15 mouse cellular contexts compared by ENCODE assay signal in the genomic region with DNA sequence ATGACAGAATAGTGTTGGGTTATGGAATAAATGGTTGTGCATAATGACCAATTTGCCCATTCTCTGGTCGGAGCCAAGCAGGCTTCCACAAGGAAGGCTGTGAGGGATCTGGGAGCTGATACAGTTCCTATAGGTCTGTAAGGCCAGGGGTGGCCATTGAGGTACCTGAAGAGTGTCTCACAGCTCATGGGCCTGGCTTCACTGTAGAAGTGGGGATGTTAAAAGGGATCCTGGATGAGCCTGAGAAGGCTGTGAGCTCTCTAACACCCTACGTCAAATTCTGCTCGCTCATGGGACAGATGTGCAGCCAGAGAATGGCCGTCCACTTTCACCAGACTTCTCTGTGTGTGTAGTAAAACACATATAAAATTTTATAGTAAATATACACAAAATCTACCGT.
"Had no signal": no experiment of that assay in that cellular context is flagged by ENCODE, and none has a peak within 500 bp of the region (broad histone marks: within the 10 kb centered on the region; RNA-seq: fewer than 3 reads in every experiment).

No protein-coding gene starts in this region.

- H3K4me2 ChIP-seq: limb, embryonic 13.5 days; midbrain, embryonic 12.5 days; neural tube, embryonic 13.5 days; stomach, embryonic 15.5 days had no signal

- H3K27me3 ChIP-seq: limb, embryonic 13.5 days; midbrain, embryonic 12.5 days; neural tube, embryonic 13.5 days; stomach, embryonic 15.5 days had no signal

- H3K9ac ChIP-seq: limb, embryonic 13.5 days; midbrain, embryonic 12.5 days; neural tube, embryonic 13.5 days; stomach, embryonic 15.5 days had no signal

- DNase-seq: kidney, adult 8-10 months; kidney, postnatal 25 days; left cerebral cortex, postnatal 4 days; lung, adult 18-20 months; lung, postnatal 4 days; right cerebral cortex, postnatal 14 days; thymus, adult 2 months; thymus, postnatal 25 days had no signal

- H3K4me3 ChIP-seq: limb, embryonic 13.5 days; midbrain, embryonic 12.5 days; neural tube, embryonic 13.5 days; stomach, embryonic 15.5 days had no signal

- ATAC-seq: intestine, embryonic 16.5 days; lung, postnatal 0 days; midbrain, embryonic 16.5 days had no signal

- H3K9me3 ChIP-seq: limb, embryonic 13.5 days; midbrain, embryonic 12.5 days; neural tube, embryonic 13.5 days; stomach, embryonic 15.5 days had no signal

- H3K4me1 ChIP-seq: limb, embryonic 13.5 days; midbrain, embryonic 12.5 days; neural tube, embryonic 13.5 days; stomach, embryonic 15.5 days had no signal

- H3K27ac ChIP-seq: limb, embryonic 13.5 days; midbrain, embryonic 12.5 days; neural tube, embryonic 13.5 days; stomach, embryonic 15.5 days had no signal

- H3K36me3 ChIP-seq: limb, embryonic 13.5 days; midbrain, embryonic 12.5 days; neural tube, embryonic 13.5 days; stomach, embryonic 15.5 days had no signal
